In genomic region chr6:41540746-41541145, GRCm38 (mm10) we compare ENCODE assay signal across 26 mouse cellular contexts. TPM values are rescaled to one million over a fixed set of nuclear protein-coding genes. Genes with fewer than 3 reads are reported as not detected.
DNase-seq lines count a peak whose midpoint lies in the region; ATAC-seq and TF ChIP-seq lines count a peak whose summit lies in the region.
"Had no signal": no experiment of that assay in that cellular context is flagged by ENCODE, and none has a peak within 500 bp of the region (broad histone marks: within the 10 kb centered on the region; RNA-seq: fewer than 3 reads in every experiment).

No protein-coding gene starts in this region.

- no peaks in the 10 kb centered on the region for H3K9me3 ChIP-seq in liver, postnatal 0 days (ENCODE audit: low read length)
- H3K9me3 ChIP-seq: embryonic facial prominence, embryonic 10.5 days; forebrain, embryonic 13.5 days; heart, embryonic 13.5 days; hindbrain, embryonic 15.5 days had no signal

- no peak for TF ChIP-seq POLR2A in spleen, adult 2 months (IDR thresholded peaks at IDR 0.05; ENCODE audit: low read depth, low read length)

- DNase-seq in spleen, adult 2 months (ENCODE audit: low read depth in 1 of 2, low spot score in 2 of 2), result no peak
- DNase-seq in spleen, postnatal 36 days (ENCODE audit: low spot score in 2 of 2), result no peak
- no peak for DNase-seq in liver, postnatal 0 days
- no peak for DNase-seq in yolk sac, embryonic 10.5 days (ENCODE audit: low spot score)
- DNase-seq in right cerebral cortex, postnatal 4 days, result no peak
- DNase-seq: adrenal gland, postnatal 14 days; cerebellum, adult 18-20 months; cerebellum, adult 9-11 months; cerebellum, postnatal 36 days; forebrain, postnatal 0 days; gastrocnemius, adult 2 months; gastrocnemius, postnatal 25 days; heart, postnatal 36 days had no signal

- no peak for TF ChIP-seq CTCF in spleen, adult 2 months (IDR thresholded peaks at IDR 0.05; ENCODE audit: extremely low read depth, insufficient read depth, insufficient read length, insufficient replicate concordance)
- TF ChIP-seq CTCF in liver, postnatal 0 days (IDR thresholded peaks at IDR 0.05; ENCODE audit: low read depth), result no peak

- H3K27ac ChIP-seq in spleen, adult 2 months (ENCODE audit: insufficient read depth, low read length), result peak overlapping the region; percentile 29; the same call in 1 of the 2 replicates
- no peak overlapping the region for H3K27ac ChIP-seq in liver, postnatal 0 days (ENCODE audit: low read depth)
- H3K27ac ChIP-seq: embryonic facial prominence, embryonic 10.5 days; forebrain, embryonic 13.5 days; gastrocnemius, adult 2 months; heart, embryonic 13.5 days; hindbrain, embryonic 15.5 days had no signal

- no peak overlapping the region for H3K4me3 ChIP-seq in spleen, adult 2 months (ENCODE audit: extremely low read depth, insufficient read depth, insufficient read length)
- no peak overlapping the region for H3K4me3 ChIP-seq in liver, postnatal 0 days (ENCODE audit: low read depth, low read length)
- H3K4me3 ChIP-seq: embryonic facial prominence, embryonic 10.5 days; forebrain, embryonic 13.5 days; gastrocnemius, adult 2 months; heart, embryonic 13.5 days; hindbrain, embryonic 15.5 days had no signal

- no peaks in the 10 kb centered on the region for H3K36me3 ChIP-seq in spleen, adult 2 months (ENCODE audit: control insufficient read depth, insufficient read depth, low read length)
- H3K36me3 ChIP-seq in liver, postnatal 0 days (replicated peaks; ENCODE audit: insufficient read depth, low read length), result no peaks in the 10 kb centered on the region
- H3K36me3 ChIP-seq: embryonic facial prominence, embryonic 10.5 days; heart, embryonic 13.5 days; hindbrain, embryonic 15.5 days had no signal

- no peaks in the 10 kb centered on the region for H3K27me3 ChIP-seq in spleen, adult 2 months (ENCODE audit: control insufficient read depth, insufficient read depth, low read length)
- H3K27me3 ChIP-seq in liver, postnatal 0 days (ENCODE audit: insufficient read depth, low read length), result no peaks in the 10 kb centered on the region
- H3K27me3 ChIP-seq: CH12.LX; forebrain, embryonic 13.5 days; hindbrain, embryonic 15.5 days had no signal

- TF ChIP-seq EP300 in liver, postnatal 0 days (IDR thresholded peaks at IDR 0.05; ENCODE audit: low read depth), result peak; percentile 42

- peak; percentile 46 for ATAC-seq in common myeloid progenitor, adult 5-6 weeks (replicated peaks; ENCODE audit: low read depth, poor library complexity, severe bottlenecking)
- no peak for ATAC-seq in liver, postnatal 0 days
- ATAC-seq: forebrain, embryonic 13.5 days; forebrain, postnatal 0 days; Patski had no signal

- no peaks in the 10 kb centered on the region for H3K4me1 ChIP-seq in spleen, adult 2 months (ENCODE audit: control insufficient read depth, insufficient read depth, insufficient read length)
- no peaks in the 10 kb centered on the region for H3K4me1 ChIP-seq in liver, postnatal 0 days (ENCODE audit: insufficient read depth)

- no peak overlapping the region for H3K4me2 ChIP-seq in liver, postnatal 0 days (ENCODE audit: low read depth, low read length)
- H3K4me2 ChIP-seq: forebrain, embryonic 13.5 days; heart, embryonic 13.5 days; hindbrain, embryonic 15.5 days had no signal

- no peak overlapping the region for H3K9ac ChIP-seq in liver, postnatal 0 days (replicated peaks)
- H3K9ac ChIP-seq: forebrain, embryonic 13.5 days; forebrain, postnatal 0 days; heart, embryonic 13.5 days; hindbrain, embryonic 15.5 days had no signal

RNA-seq across cellular contexts. Expression of gene Prss2, which starts 19.2 kb away (rescaled TPM):
- polyA plus RNA-seq in spleen, adult 2 months (2012; rRNA removed), result 9,234 and 9,806 TPM in 2 replicates
- not detected in 2 replicates for total RNA-seq in common myeloid progenitor, adult 5-6 weeks (2017)
- polyA plus RNA-seq in liver, postnatal 0 days (2015; fragmentation: Nextera tagmentation; extraction: Ambion mirVana), result 0.18 and 10.5 TPM in 2 replicates
- total RNA-seq: adrenal gland, adult 18-20 months; CH12.LX; forebrain, postnatal 0 days; gastrocnemius, adult 2 months; gastrocnemius, postnatal 25 days; granulocyte monocyte progenitor cell, adult 5-6 weeks; heart, adult 8-10 months; heart, postnatal 36 days had no signal
- polyA plus RNA-seq: embryonic facial prominence, embryonic 10.5 days; embryonic facial prominence, embryonic 14.5 days; forebrain, embryonic 13.5 days; forebrain, postnatal 0 days; heart, embryonic 13.5 days; heart, postnatal 0 days; hindbrain, embryonic 11.5 days; hindbrain, embryonic 15.5 days; Patski had no signal

Comparison
In these comparisons a context has a peak if more than half of its experiments do, and no peak if none do; other contexts are left out.
1. RNA of gene Prss2, which starts 19.2 kb away (polyA plus RNA-seq): 9,234 to 9,806 TPM in spleen, adult 2 months; 0.18 to 10.5 TPM in liver, postnatal 0 days; every median in the first group is over 100 times any median in the second.